Mouse (Mus musculus): ENCODE data around the gene Cldn34c3. TPM values are rescaled to one million over a fixed set of nuclear protein-coding genes. Genes with fewer than 3 reads are reported as not detected.
"Not testable (repeated sequence)": the region's sequence is repeated elsewhere in the genome, so short reads cannot be mapped to it uniquely, and the experiment has no call there.

Gene Cldn34c3
- polyA plus RNA-seq (2012; ENCODE audit: insufficient read depth, insufficient read length, missing spikeins): not detected in 2 replicates

- H3K4me3 ChIP-seq (ENCODE audit: insufficient read depth, low read length); H3K4me1 ChIP-seq (ENCODE audit: control insufficient read depth, insufficient read depth, low read length); H3K27ac ChIP-seq (ENCODE audit: insufficient read depth, low read depth, low read length): not testable (repeated sequence)
Measured at GRCm38 (mm10) chrX:123793365-123793764, at the start of gene Cldn34c3. Gene Cldn34c3, plus strand, starts transcription at chrX:123793665.

Other genes with a start within 250 kb of the Cldn34c3 start
- not detected in 2 replicates for gene Cldn34c2, start 212.0 kb upstream of the Cldn34c3 start, polyA plus RNA-seq (2012; ENCODE audit: insufficient read depth, insufficient read length, missing spikeins)
- not detected in 2 replicates for gene Gm17467, start 88.9 kb upstream of the Cldn34c3 start, polyA plus RNA-seq (2012; ENCODE audit: insufficient read depth, insufficient read length, missing spikeins)